Mouse (Mus musculus) gonadal fat pad, adult 2 months (tissue): ENCODE data around the gene Sapcd2. TPM values are rescaled to one million over a fixed set of nuclear protein-coding genes. Genes with fewer than 3 reads are reported as not detected.

Source experiments
- DNase-seq: peaks from one replicate; pipeline ENCODE4 v3.0.0-alpha.2; 2012; ENCODE audit warnings: low read depth
- polyA plus RNA-seq: library from polyadenylated mRNA; depleted of rRNA; stranded (reverse); fragments of >200 nt; gene quantifications from 2 replicates; pipeline ENCODE4 v1.2.3, GENCODE M21; 2012; rRNA removed

Sapcd2 gene
- 3.0 and 4.3 TPM in 2 replicates for polyA plus RNA-seq

DNA sequence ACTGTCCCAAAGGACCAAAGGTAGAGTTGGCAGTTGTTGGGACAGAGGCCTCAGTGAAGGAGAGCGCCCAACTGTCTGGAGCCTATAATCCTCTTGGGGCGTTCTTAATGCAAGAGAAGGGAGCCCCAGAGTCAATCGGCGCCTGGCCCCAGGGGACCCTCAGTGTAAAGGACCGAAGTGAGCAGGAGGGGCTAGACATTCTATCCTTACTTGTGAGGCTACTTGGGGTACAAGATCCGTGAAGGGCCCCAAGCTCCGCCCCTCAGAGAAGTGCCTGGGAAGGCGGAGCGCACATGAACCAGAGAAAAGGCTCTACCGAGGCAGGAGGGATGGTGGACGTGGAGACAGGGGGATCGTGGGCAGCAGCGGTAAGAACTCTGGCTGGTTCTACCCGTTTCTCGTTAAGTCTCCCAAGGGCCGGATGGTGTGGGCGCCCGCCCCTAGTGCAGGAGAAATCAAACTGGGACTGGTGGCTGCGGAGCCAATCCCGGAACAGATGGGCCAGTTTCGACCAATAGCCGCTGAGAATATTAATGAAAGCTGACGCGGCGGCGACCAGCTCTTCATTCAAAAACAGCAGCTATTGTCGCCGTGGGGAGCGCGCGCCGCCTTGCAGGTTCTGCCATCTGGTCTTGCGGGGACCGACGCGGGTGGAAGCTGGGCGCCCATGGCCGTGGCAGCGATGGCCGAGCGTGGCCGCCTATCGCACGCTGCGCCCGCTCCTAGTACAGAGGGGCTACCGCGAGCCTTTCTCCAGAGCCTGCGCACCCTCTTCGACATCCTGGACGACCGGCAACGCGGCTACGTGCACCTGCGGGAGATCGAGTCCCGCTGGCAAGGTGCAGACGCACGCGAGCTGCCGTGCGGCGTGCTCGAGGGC, at the start of gene Sapcd2:
Sapcd2 (plus strand) TSS at position 558 of the 880 bp plus-strand sequence.
- no peak for DNase-seq

DNA sequence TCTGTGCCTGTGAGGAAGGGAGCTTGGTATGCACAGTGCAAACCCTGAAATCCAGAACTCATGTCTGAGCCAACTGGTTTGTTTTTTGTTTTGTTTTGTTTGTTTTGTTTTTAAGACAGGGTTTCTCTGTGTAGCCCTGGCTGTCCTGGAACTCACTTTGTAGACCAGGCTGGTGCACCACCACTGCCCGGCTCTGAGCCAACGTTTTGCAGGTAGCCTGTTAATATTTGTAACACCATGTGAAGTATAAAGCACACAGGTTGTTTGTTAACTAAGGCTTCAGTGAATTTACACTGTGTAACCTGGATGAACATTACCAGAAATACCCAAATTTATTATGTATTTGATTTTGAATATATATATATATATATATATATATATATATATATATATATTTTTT, 46.1 kb upstream of the Sapcd2 start:
- no peak for DNase-seq

DNA sequence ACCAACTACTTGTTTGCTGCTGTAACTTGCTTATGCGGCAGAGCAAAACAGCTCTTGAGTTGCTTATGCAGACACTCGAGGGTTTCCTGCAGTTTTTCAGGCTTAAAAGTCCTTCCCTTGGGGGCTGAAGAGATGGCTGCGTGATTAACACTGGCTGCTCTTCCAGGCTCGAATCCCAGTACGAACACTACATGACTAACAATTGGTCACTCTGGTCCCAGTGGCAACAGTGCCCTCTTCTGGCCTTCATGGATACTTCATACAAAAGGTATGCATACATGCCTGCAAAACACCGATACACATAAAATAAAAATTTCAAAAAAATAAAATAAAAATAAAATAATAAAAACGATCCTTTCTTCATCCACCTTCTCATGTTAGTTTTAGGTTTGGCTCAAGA, 43.7 kb upstream of the Sapcd2 start:
- no peak for DNase-seq

DNA sequence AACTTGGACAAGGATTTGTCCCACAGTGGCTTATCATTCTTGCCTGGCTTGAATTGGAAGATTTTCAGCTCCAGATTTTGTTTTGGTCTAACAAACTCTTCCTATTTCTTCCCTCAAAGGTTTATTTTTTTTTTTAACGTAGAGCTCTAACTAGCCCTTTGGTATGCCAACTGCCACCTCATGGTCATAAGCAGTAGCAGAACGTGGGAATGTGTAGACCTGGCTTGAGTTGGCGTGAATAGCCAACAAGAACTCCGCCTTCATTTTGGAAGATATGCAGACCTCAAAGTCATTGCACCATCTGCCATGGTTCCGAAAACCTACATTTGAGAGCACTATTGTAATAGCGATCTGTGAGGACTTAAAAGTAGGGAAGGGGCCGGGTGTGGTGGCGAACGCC, 40.7 kb upstream of the Sapcd2 start:
- no peak for DNase-seq

DNA sequence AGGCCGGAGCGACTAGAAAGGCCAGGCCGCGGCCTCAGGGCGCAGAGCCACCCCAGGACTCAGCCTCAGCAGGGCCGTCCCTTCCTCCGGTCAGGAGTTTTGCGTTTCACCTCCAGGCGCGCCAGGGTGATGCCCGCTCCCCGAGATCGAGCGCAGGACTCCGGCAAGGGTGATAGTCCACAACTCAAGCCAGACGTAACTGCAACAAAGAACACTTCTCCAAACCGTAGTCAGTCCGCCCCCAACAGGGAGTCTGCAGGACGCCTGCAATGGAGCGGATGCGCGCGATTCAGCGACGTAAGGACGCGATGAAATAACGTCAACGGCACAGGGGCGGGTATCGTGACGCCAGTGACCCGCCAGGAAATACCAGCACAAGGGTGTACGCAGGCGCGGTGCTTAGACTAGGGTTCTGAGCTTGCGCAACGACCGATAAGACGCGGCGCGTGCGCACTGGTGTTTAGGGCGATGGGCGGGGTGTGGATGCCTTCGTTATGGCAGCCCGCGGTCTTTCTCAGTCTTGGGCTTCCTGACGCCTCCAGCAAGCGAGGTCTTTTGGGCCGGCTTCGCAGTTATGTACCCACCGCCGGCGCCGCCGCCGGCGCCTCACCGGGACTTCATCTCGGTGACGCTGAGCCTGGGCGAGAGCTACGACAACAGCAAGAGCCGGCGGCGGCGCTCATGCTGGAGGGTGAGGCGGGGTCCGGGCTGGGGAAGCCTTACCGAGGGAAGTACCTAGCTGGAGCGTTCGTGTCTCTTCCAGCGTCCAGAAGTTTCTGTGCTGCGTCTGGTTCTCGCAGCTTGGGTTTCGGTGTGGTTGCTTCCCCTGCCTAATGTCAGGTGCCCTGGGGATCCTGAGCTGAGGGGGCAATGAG, 39.6 kb upstream of the Sapcd2 start, which contains the start of gene Man1b1:
Man1b1 (plus strand) TSS at position 53 of the 875 bp plus-strand sequence.
- peak; percentile 81 for DNase-seq

DNA sequence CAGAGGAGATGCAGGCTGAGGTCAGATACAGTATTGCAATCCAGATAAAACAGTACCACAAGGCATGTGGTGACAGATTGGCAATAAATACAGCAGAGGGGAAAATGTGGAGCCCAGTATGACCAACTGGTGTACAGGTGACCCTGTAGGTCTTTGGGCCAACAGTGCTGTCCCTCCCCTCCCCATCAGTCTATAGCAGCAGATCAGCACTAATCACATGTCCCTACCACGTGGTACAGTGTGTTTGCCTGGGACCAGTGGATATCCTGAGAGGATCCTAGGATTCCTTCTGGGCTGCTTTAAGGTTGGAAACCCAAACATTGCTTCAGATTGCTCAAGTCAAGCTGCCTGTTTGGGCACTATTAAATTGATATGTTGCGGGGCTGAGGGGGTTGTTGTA, 38.6 kb upstream of the Sapcd2 start:
- no peak for DNase-seq

DNA sequence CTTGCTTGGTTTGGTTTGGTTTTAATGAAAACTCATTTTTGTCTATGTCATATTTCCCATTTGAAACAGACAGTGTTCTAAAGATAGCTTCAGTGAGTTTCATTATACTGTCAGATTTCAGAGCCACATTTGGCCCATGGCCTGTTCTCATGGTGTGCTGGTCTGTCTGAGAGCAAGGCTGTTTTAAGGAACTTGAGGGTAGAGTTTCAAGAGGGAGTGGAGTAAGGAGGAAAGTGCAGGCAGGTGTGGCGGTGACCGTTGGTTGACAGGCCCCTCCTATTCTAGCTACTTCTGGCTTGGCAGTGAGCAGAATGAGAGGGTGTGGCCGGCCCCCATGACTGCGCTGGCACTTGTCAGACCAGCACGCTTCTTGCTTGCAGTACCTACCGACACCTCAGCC, 33.8 kb upstream of the Sapcd2 start:
- DNase-seq: no peak

DNA sequence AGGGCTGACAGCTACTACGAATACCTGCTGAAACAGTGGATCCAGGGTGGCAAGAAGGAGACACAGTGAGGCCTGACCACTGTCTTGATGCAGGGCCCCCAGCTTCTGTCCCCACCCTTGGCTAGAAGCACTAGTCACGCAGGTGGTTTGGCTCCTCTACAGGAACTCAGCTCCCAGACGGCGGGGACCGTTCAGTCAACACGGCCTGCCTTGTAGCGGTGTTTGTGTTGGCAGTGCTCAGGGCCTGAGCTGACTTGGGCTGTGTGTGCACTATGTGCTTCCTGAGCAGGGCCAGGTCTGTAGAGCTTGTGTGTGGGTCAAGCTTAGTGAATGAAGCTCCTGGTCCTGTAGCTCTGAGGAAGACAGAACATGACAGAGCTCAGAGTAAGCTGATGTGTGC, 24.0 kb upstream of the Sapcd2 start:
- DNase-seq: no peak

DNA sequence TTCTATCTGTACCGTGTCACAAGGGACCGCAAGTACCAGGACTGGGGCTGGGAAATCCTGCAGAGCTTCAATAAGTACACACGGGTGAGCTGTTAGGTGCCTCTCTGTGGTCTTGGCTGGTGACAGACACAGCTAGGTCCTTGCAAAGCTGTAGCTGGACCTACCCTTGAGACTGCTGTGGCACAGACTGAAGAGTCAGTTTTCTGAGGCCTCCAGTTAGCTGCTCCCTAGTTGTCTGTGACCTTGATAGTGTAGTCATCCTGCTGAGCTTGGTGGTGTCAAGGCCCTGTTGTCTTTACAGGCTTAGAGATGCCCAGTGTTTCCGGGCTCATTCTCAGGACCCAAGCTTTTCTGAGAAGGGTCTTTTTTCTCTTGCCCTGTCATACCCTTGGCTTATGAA, 22.6 kb upstream of the Sapcd2 start:
- no peak for DNase-seq

DNA sequence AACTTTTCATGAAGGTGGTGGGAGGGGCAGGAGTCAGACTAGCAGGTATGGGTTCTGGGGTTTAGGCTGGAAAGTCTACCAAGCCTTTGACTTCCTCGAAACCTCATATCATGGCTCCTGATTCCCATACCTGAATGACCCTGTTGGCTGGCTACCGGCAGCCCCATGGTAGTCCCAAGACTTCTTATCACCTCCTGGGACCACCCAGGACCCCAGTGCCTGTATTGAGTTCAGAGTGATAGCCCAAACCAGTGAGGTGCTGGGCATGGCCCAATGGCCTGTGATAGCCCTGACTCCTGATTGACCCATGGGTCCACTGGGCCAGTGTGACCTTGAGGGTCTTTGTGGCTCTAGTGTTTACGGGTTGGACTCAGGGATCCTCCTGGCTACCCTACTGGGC, 21.4 kb upstream of the Sapcd2 start:
- no peak for DNase-seq

DNA sequence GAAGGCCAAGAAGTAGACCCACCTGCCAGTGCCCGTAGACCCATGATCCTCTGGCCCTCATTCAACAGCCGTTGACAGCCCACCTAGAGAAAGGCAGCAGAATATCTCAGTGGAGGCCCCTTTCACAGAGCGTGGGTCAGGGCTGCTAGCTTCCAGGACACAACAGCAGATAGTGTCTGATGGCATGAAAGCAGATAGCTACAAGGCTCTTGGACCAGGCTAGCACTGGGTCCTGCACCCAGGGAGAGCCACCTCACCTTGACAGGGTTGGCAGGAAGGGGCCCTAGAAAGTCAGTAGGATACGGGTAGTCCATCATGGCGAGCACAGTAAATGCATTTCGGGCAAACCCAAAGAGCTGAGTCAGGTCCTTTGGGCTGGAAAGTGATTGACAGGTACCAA, 17.9 kb upstream of the Sapcd2 start:
- no peak for DNase-seq

DNA sequence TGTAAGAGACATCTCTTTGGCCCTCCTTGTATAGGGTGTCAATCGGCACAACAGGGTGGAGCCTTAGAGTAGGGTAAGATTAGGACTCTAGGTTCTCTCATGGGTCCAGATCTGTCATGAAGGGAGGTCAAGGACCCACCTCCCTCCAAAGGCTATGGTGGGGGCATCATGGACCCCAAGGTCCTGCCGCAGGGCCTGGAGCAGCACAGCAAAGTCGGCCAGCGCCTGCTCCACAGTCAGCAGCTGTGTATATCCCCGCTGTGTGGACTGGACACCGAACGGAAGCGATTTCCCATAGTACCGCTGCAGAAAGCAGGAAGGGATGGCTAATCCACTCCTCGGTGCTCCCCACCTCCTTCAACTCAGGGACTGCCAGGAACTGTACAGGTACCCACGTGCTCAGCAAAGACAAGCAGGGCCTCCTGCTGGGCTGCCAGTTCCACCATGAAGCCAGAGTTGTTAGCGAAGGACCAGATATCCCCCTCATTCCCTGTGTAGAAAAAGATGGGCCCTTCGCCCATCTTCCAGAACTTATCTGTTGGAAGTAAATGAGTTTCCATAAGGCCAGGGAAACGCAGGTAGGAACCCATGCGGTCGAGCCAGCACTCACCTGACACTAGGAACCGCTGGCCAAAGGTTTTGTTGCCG, 16.6 kb upstream of the Sapcd2 start:
- DNase-seq: no peak

DNA sequence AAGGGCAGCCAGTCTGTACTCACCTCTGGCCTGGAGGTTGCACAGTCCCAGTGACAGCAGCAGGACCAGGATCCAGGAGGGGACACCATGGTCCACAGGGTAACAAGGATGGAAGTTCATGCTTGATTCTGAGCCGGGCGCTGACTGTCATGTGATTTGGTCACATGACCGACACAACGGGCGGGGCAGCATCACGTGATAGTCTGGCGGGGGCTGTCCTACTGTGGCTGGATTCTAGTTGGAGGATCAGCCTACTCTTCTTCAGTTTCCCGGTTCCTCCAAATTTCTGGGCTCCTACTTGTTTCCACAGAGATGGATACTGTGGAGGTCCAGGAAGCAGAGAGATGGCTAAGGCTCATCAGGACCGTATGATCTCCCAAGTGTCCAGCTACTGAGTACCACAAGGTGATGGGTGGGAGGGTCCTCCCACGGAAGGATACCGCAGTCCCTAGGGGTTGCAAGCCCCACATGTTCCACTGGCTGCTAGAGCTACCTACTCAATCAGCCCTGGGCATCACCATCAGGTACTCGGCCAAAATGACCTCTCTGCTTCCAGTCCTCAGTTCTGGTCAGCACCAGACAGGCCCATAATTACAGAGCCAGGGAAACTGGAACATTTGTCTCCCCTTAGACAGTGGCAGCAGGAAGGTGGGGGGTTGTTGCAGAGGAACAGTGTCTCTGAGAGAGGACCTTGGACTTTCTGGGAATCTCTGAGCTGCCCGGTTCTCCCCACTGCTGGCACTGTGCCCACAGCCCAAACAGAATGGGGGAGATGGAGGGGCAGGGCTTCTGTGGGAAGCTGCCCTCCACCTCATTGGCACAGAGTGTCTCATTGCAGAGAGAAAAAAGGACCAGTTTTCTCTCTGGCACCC, 15.7 kb upstream of the Sapcd2 start, which contains the start of gene Dpp7:
Dpp7 (minus strand) TSS at position 152 of the 872 bp plus-strand sequence.
- DNase-seq: no peak

DNA sequence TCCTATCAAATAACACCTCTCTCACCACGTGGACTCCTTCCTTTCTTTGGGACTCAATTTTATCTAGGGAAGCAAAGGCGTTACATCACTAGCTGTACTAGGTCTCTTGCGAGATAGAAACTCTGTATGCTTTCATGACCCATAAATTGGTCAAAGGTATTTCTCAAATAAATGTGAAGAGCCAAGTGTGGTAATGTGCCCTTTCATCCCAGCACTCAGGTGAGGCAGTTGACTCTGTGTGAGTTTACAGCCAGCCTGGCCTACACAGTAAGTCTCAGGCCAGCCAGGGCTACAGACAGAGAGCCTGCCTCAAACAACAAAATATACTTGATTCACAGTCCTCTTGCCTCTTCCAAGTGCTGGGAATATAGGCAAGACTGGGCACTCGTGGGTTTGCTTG, 12.3 kb upstream of the Sapcd2 start:
- no peak for DNase-seq

DNA sequence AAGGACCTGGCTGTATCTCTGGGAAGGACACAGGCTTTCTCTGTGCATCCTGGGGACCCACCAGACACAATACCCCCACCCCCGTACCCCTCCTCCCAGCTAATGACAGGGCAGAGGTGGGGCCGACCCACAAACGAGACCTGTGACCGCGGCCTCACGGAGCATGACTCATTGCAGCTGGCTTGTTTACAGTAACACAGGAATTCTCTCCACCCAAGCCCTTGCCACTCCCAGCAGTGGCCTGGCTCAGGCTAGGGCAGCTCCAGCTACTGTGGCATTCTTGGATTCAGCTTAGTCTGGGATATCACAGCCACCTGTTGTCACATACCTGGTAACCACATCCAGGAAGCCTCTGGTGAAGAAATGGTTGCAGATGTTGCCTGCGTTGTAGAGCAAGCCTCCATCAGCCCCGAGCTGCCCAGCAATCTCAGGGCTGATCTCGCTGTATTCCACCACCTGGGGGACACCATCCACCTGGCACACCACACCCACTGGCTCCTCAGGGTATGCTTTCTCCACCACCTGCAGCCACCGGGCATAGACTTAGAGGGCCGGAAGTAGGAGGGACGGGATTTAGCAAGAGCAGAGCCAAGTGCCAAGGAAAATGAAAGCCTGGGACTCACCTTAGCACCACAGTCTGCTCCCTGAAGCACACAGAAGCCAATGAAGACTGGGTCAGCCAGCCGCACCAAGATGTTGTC, 8.5 kb upstream of the Sapcd2 start:
- DNase-seq: no peak

DNA sequence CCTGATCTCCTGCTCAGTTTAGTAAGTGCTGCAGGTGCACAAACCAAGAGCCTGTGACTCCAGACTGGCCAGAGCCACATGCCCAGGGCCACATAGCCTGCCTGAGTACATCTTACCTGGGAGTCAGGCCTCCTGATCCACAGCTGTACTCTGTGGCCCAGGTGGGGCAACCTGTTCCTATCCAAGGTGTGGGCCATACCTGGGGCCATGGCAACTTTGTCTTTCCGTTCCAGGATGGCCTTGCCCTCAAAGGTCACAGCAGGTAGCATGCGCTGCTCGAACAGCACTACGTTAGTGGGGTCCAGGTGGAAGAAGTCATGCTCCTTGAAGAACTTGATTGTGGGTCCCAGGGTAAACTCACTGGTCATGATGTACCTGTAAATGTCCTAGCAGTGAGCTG, 7.8 kb upstream of the Sapcd2 start:
- no peak for DNase-seq

DNA sequence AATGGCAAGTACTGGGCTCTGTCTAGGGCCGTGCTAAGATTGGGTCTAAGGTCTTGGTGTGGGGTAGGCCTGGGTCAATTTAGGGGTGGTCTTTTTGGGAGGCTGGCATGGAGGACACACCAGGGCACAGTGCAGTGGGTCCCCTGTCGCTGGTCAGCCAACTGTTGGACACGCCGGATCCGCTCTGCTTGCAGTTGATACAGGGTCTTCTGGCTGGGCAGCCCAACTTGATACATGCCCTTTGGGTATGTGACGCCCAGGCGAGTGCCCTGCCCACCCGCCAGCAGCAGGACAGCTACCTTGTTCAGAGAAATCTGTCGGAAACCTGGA, 7.4 kb upstream of the Sapcd2 start:
- no peak for DNase-seq

DNA sequence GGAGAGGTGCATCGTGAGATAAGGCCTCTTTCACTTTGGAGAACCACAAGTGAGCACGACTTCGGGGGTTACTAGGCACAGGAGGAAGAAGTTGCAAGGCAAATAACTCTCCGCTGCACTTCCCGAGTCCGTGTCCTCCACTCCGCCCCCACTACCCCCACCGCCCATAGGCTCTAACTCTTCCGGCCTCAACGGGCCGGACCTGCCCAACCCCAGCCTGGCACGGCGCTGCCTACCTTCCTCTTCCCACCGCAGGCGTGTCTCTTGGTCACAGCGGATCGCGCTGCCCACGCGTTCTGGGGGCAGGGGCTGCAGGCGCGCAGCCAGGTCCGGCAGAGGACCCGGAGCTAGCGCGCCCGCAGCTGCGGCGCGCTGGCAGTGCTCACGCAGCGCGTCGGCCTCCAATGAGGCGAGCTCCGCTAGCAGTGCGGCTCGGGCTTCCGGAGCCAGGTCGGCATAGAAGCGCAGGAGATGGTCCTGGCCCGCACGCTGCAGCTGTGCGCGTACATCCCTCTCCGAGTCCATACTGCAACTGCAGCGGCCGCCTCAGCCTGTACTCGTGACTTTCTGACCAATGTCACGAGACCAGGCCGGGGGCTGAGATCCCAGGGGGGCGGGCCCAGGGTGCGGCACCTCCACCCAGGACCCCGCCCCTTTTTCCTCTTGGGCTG, 6.9 kb upstream of the Sapcd2 start, which contains the start of gene Uap1l1:
Uap1l1 (minus strand) TSS at position 592 of the 671 bp plus-strand sequence.
- no peak for DNase-seq

DNA sequence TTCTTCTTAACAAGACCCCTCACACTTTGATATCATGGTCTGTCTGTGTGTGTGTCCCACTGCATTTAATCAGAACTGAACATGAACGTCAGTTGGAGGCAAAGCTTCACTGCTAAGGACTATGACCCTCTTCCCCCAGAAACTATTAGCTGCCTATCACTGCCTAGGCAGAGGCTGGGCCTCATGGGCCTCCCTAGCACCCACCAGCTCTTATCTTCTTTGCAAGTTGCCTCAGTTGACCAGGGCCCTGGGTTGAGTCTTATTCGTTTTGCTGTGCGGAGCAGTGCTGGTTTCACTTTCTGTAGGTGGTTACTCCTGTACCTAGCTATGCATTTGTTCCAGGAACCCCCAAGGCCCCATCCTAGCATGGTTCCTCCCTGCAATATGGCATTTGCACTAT, 2.1 kb upstream of the Sapcd2 start:
- DNase-seq: no peak
